Mouse (Mus musculus): ENCODE measurements at regions not wholly inside any gene's neighbourhood (a gene's known extent, or its start where the extent isn't known, plus 50 kb on each side); places are given as distances from the start of the nearest gene placed in this dataset.

- TF ChIP-seq CTCF (IDR thresholded peaks at IDR 0.05; ENCODE audit: borderline replicate concordance, insufficient read depth, low read depth, low read length) (no peak), POLR2A (IDR thresholded peaks at IDR 0.05; ENCODE audit: borderline replicate concordance, insufficient read depth, low read length) (no peak)
These were observed 172.8 kb upstream of the Atp2b1 start for GRCm38 (mm10) chr10:98741398-98741797.

Data from cerebellum, adult 2 months (tissue).